Mouse (Mus musculus) neural tube, embryonic 15.5 days (tissue): ENCODE results near the gene Zfp445. TPM values are rescaled to one million over a fixed set of nuclear protein-coding genes. Genes with fewer than 3 reads are reported as not detected.
A peak's percentile ranks its signal among the peaks of the same experiment; 100 is the strongest.
"Not testable (repeated sequence)": the region's sequence is repeated elsewhere in the genome, so short reads cannot be mapped to it uniquely, and the experiment has no call there.

Experiments
- ATAC-seq: fragments of 200-750 bp; cut with Nextera tagmentation; 2 replicates; pipeline ENCODE4 v1.8.0; 2017; ENCODE audit warnings: mild to moderate bottlenecking, moderate TSS enrichment, moderate library complexity; ENCODE audit not compliant: low FRiP score
- H3K27ac ChIP-seq: fragments of 300-500 bp; sonication (generic); replicated peaks from 2 replicates; pipeline ENCODE4 v1.5.1; 2015; ENCODE audit warnings: mild to moderate bottlenecking, inconsistent platforms
- H3K27me3 ChIP-seq: fragments of 300-500 bp; sonication (generic); replicated peaks from 2 replicates; pipeline ENCODE4 v1.6.1; 2015; ENCODE audit warnings: inconsistent platforms
- H3K36me3 ChIP-seq: fragments of 300-500 bp; sonication (generic); 2 replicates; pipeline ENCODE4 v1.6.1; 2015; ENCODE audit warnings: inconsistent platforms
- H3K4me1 ChIP-seq: fragments of 300-500 bp; sonication (generic); 2 replicates; pipeline ENCODE4 v1.6.1; 2015; ENCODE audit warnings: inconsistent platforms
- H3K4me2 ChIP-seq: fragments of 300-500 bp; sonication (generic); 2 replicates; pipeline ENCODE4 v1.6.1; 2015; ENCODE audit warnings: inconsistent platforms, mild to moderate bottlenecking, moderate library complexity
- H3K4me3 ChIP-seq: fragments of 300-500 bp; sonication (generic); replicated peaks from 2 replicates; pipeline ENCODE4 v1.5.1; 2015; ENCODE audit warnings: mild to moderate bottlenecking, inconsistent platforms
- H3K9ac ChIP-seq: fragments of 300-500 bp; sonication (generic); replicated peaks from 2 replicates; pipeline ENCODE4 v1.6.1; 2015; ENCODE audit warnings: mild to moderate bottlenecking, inconsistent platforms
- H3K9me3 ChIP-seq: fragments of 300-500 bp; sonication (generic); replicated peaks from 2 replicates; pipeline ENCODE4 v1.6.1; 2016; ENCODE audit warnings: inconsistent platforms
- WGBS: fragments of 180-500 bp; shearing (Covaris S2); methylation state at CpG from one replicate; pipeline ENCODE4 v1.1.7; 2015; ENCODE audit warnings: mixed read lengths; 5-methylcytosine and 5-hydroxymethylcytosine counted together
- polyA plus RNA-seq: library from polyadenylated mRNA; unstranded; fragments of >200 nt; fragmentation: Nextera tagmentation; extraction: Ambion mirVana; gene quantifications from 2 replicates; pipeline ENCODE4 v1.2.1, GENCODE M21; 2015

Gene Zfp445
- polyA plus RNA-seq, 1 experiment from 2014 or later = 96.7 TPM

- H3K36me3 ChIP-seq = peaks cover 64% of the 10 kb centered on the region
- no peaks in the 10 kb centered on the region for H3K27me3 ChIP-seq
- no peak overlapping the region for H3K9ac ChIP-seq
- peaks cover 23% of the 10 kb centered on the region for H3K4me1 ChIP-seq
- H3K27ac ChIP-seq = no peak overlapping the region
- no peak for ATAC-seq
- H3K4me3 ChIP-seq = no peak overlapping the region
- no peaks in the 10 kb centered on the region; the same call in 1 of the 2 replicates for H3K9me3 ChIP-seq
- H3K4me2 ChIP-seq = no peak overlapping the region
Measured at GRCm38 (mm10) chr9:122860752-122861151, 5.1 kb downstream of the Zfp445 start.

GRCm38 (mm10) chr9:122856716-122857115 is 9.1 kb downstream of the Zfp445 start:
- 99% methylated on average over 3 of the region's 3 CpGs for WGBS
- H3K9ac ChIP-seq = no peak overlapping the region
- peaks cover under 1% of the 10 kb centered on the region; the same call in 1 of the 2 replicates for H3K4me1 ChIP-seq
- no peak overlapping the region for H3K4me2 ChIP-seq
- peaks cover 93% of the 10 kb centered on the region for H3K36me3 ChIP-seq
- H3K9me3 ChIP-seq = peaks cover 6% of the 10 kb centered on the region; the same call in 1 of the 2 replicates
- H3K4me3 ChIP-seq = no peak overlapping the region
- no peak for ATAC-seq
- no peaks in the 10 kb centered on the region for H3K27me3 ChIP-seq
- no peak overlapping the region for H3K27ac ChIP-seq

GRCm38 (mm10) chr9:122855617-122856016 is 10.2 kb downstream of the Zfp445 start:
- peaks cover 93% of the 10 kb centered on the region for H3K36me3 ChIP-seq
- H3K27me3 ChIP-seq = no peaks in the 10 kb centered on the region
- H3K9me3 ChIP-seq = 0 out of 2 replicates have a peak, but pooled peaks cover 6% of the 10 kb centered on the region
- H3K9ac ChIP-seq = no peak overlapping the region
- H3K4me2 ChIP-seq = no peak overlapping the region
- no peak overlapping the region for H3K27ac ChIP-seq
- ATAC-seq = no peak
- WGBS = 96% methylated on average over 4 of the region's 4 CpGs
- H3K4me1 ChIP-seq = no peaks in the 10 kb centered on the region
- H3K4me3 ChIP-seq = no peak overlapping the region

- H3K4me3 ChIP-seq, H3K4me2 ChIP-seq, H3K27ac ChIP-seq, H3K9me3 ChIP-seq, H3K9ac ChIP-seq, ATAC-seq, H3K4me1 ChIP-seq, H3K27me3 ChIP-seq: not testable (repeated sequence)
- peaks cover 93% of the 10 kb centered on the region for H3K36me3 ChIP-seq
- 96% methylated on average over 2 of the region's 7 CpGs for WGBS
Measured at GRCm38 (mm10) chr9:122855141-122855540, 10.7 kb downstream of the Zfp445 start.

GRCm38 (mm10) chr9:122854526-122854925 is 11.3 kb downstream of the Zfp445 start:
- Histone ChIP-seq H3K9me3 (0 out of 2 replicates have a peak, but pooled peaks cover 6% of the 10 kb centered on the region), H3K9ac (no peak overlapping the region), H3K36me3 (peaks cover 93% of the 10 kb centered on the region), H3K4me1 (no peaks in the 10 kb centered on the region), H3K27me3 (no peaks in the 10 kb centered on the region), H3K4me3 (no peak overlapping the region), H3K27ac (no peak overlapping the region), H3K4me2 (no peak overlapping the region)
- no peak for ATAC-seq
- 93% methylated on average over 7 of the region's 7 CpGs for WGBS

- H3K9me3 ChIP-seq, ATAC-seq, H3K9ac ChIP-seq, H3K4me2 ChIP-seq, H3K4me1 ChIP-seq, H3K27ac ChIP-seq, H3K27me3 ChIP-seq, H3K4me3 ChIP-seq: not testable (repeated sequence)
- peaks cover 43% of the 10 kb centered on the region for H3K36me3 ChIP-seq
- 96% methylated on average over 7 of the region's 8 CpGs for WGBS
Measured at GRCm38 (mm10) chr9:122847811-122848311, 17.9 kb downstream of the Zfp445 start.

GRCm38 (mm10) chr9:122846156-122846555 is 19.6 kb downstream of the Zfp445 start:
- no peak for ATAC-seq
- Histone ChIP-seq H3K4me2 (no peak overlapping the region), H3K4me1 (no peaks in the 10 kb centered on the region), H3K36me3 (peaks cover 26% of the 10 kb centered on the region), H3K27ac (no peak overlapping the region), H3K9ac (no peak overlapping the region), H3K27me3 (no peaks in the 10 kb centered on the region), H3K9me3 (no peaks in the 10 kb centered on the region), H3K4me3 (no peak overlapping the region)

- Histone ChIP-seq H3K9ac (no peak overlapping the region), H3K9me3 (no peaks in the 10 kb centered on the region), H3K4me3 (no peak overlapping the region), H3K4me2 (no peak overlapping the region), H3K27ac (no peak overlapping the region), H3K4me1 (no peaks in the 10 kb centered on the region), H3K36me3 (peaks cover 20% of the 10 kb centered on the region), H3K27me3 (no peaks in the 10 kb centered on the region)
- WGBS = 91% methylated on average over 3 of the region's 3 CpGs
- ATAC-seq = no peak
Measured at GRCm38 (mm10) chr9:122845621-122846020, 20.2 kb downstream of the Zfp445 start.

GRCm38 (mm10) chr9:122843760-122844159 is 22.0 kb downstream of the Zfp445 start, which contains the start of gene Gm35549:
Gm35549 (minus strand) TSS chr9:122844035.
- Histone ChIP-seq H3K4me2 (no peak within 1 kb of the TSS), H3K27me3 (no peaks in the 10 kb centered on the region), H3K9ac (no peak within 1 kb of the TSS), H3K36me3 (0 out of 2 replicates have a peak, but pooled peaks cover 4% of the 10 kb centered on the region), H3K27ac (no peak within 1 kb of the TSS), H3K9me3 (no peaks in the 10 kb centered on the region), H3K4me3 (no peak within 1 kb of the TSS), H3K4me1 (no peaks in the 10 kb centered on the region)
- WGBS = 77% methylated on average over 3 of the region's 3 CpGs
- ATAC-seq = no peak

- Histone ChIP-seq H3K4me2 (no peak overlapping the region), H3K27ac (peak overlapping the region; percentile 56; the same call in 1 of the 2 replicates), H3K27me3 (no peaks in the 10 kb centered on the region), H3K4me1 (peaks cover 10% of the 10 kb centered on the region), H3K9me3 (no peaks in the 10 kb centered on the region), H3K4me3 (no peak overlapping the region), H3K9ac (no peak overlapping the region), H3K36me3 (peaks cover 22% of the 10 kb centered on the region)
- ATAC-seq = no peak
- WGBS = 32% methylated on average over 16 of the region's 16 CpGs
Measured at GRCm38 (mm10) chr9:122837680-122838079, 28.1 kb downstream of the Zfp445 start.

GRCm38 (mm10) chr9:122837216-122837615 is 28.6 kb downstream of the Zfp445 start:
- ATAC-seq = no peak; the same call in 1 of the 2 replicates
- Histone ChIP-seq H3K4me1 (peaks cover 10% of the 10 kb centered on the region), H3K27me3 (no peaks in the 10 kb centered on the region), H3K4me2 (no peak overlapping the region), H3K4me3 (no peak overlapping the region), H3K36me3 (peaks cover 25% of the 10 kb centered on the region), H3K9ac (no peak overlapping the region), H3K9me3 (no peaks in the 10 kb centered on the region), H3K27ac (peak overlapping the region; percentile 56)
- 86% methylated on average over 4 of the region's 4 CpGs for WGBS

GRCm38 (mm10) chr9:122836790-122837189 is 29.0 kb downstream of the Zfp445 start:
- WGBS = 29% methylated on average over 6 of the region's 6 CpGs
- H3K9ac ChIP-seq = no peak overlapping the region
- no peak overlapping the region for H3K4me3 ChIP-seq
- H3K9me3 ChIP-seq = no peaks in the 10 kb centered on the region
- H3K4me1 ChIP-seq = peaks cover 10% of the 10 kb centered on the region
- ATAC-seq = peak; percentile 87
- peak overlapping the region; percentile 56 for H3K27ac ChIP-seq
- H3K36me3 ChIP-seq = peaks cover 25% of the 10 kb centered on the region
- 0 out of 2 replicates have a peak overlapping the region, but pooled peaks have one; percentile 2 for H3K4me2 ChIP-seq
- H3K27me3 ChIP-seq = no peaks in the 10 kb centered on the region
